Mouse (Mus musculus) mesoderm, embryonic 11.5 days (tissue): ENCODE results near the gene Cd22.
"Not testable (repeated sequence)": the region's sequence is repeated elsewhere in the genome, so short reads cannot be mapped to it uniquely, and the experiment has no call there.

Experiments
- DNase-seq: peaks from one replicate; pipeline ENCODE4 v3.0.0-alpha.2; 2012; ENCODE audit warnings: low read depth, low spot score

The Cd22 gene

DNA sequence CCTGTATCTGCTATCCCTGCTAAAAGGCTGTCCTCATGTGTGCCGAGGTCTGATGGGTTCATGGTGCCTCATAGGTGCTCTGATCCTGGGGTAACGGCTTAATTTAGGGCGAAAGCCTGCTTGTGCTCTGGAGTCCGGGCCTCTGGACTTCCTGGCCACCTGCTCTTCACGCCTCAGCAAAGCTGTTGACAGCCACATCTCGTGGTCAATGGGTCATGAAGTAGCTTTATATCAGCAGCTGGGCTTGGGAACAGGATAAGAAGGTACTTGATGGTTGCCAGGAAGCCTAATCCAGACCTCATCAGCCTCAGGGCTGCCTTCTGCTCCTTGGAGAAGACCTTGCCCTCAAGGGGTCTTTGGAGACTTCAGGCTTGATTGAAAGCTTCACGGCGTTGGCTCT lies 16.8 kb downstream of the Cd22 start:
- no peak for DNase-seq

DNA sequence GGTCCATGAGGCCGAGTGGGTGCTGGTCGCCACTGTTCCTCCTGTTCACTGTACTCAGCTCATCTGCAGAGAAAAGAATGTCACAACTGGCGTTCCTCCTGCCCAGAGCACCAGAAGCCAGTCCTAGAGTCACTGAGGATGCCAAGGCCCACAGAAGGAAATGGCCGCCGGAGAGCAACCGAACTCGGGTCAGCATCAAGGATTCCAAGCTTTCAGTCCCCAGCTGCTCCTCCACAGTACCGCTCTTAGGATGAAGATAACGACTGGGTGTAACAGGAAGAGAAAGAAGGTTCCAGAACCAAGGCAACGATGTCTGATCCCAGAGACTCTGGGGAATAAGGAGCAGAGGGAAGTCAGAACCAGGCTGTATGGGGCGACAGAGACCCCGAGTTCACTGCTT lies 18.7 kb downstream of the Cd22 start, which contains the start of gene Ffar1:
Gene Ffar1, minus strand, starts transcription at position 101 of the 400 bp plus-strand sequence.
- DNase-seq: no peak

DNA sequence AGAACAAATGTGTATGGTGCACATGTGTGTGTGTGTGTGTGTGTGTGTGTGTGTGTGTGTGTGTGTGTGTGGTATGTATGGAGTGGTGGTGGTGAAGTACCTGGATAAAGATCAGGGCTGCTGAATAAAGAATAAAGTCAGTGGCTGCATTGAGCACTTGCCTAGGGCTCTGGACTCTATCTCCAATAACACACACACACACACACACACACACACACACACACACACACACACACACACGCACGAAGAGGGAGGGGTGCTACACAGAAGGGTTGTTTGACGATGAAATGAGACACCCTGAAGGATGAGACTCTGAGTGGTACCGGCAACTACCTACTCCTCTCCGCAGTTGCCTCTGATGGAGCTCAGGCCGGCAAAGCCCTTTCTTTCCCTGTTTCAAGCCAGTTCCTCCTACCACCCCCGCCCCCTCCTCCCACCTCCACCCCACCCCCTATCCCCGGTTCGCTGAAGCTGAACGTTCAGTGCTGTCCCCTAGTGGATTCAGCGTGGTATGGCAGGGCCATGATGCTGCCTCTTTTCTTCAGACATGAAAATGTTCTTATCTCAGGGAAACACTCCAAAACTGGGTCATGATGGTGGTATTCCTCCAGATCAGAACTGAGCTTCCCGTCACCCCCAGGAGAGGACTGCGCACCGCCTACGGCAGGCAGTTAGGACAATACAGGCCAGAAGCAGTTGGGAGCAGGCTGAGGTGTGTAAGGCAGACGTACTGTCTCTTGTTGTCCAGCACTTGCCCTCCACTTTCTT lies 20.3 kb downstream of the Cd22 start:
- DNase-seq: peak; percentile 75

DNA sequence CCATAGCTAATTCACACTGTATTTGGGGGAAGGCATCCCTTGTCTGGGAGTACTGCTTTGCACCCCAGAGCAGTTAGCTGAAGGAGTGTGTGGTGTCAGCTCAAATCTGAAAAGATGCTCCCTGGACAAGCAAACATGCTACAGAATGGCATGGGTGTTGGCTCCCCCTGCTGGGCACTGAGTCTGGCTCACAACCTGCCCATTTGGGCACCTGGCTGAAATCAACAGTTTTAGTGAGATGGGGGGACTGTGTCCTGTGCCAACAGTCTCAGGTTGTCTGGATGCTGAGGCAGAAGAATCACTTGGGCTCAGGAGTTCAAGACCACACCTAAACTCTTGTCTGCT lies 20.9 kb downstream of the Cd22 start:
- DNase-seq: peak; percentile 73

DNA sequence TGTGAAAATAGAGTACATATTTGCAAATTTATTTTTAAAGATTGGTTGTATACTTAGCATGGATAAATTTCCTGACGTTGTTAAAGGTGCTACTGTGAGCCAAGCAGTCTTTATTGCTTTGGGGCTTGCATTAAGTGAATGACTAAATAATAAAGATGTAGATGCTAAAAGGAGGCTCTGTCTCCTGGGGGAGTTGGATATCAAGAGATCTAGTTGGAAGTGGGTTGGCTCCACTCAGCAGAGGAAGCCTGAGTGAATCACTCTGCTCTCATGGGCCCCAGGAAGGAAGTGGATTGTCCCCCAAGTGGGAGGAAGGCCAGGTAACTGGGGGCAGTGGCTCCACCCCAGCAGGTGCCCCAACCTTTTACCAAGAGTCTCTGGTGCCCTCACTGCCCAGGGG lies 22.4 kb downstream of the Cd22 start:
- DNase-seq: no peak

DNA sequence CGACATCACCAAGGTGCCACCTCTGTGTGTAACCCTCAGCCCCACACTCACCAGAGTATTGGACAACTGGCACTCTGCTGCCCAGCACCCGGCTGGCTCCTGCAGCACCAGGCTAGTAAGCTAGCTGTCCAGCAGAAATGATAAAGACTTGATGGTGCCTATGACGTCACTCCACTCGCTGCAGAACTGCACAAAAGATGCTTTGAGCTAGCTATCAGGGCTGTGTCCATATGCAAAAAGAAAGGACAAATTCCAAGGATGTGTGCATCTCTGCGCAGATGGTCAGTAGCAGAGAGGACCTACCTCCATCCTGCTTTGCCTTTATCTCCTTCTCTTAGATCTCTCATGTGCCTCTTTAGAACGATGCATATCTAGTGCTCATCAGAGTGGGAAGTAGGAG lies 24.1 kb downstream of the Cd22 start, which contains the start of gene Ffar3:
Gene Ffar3, minus strand, starts transcription at position 101 of the 400 bp plus-strand sequence.
- no peak for DNase-seq

DNA sequence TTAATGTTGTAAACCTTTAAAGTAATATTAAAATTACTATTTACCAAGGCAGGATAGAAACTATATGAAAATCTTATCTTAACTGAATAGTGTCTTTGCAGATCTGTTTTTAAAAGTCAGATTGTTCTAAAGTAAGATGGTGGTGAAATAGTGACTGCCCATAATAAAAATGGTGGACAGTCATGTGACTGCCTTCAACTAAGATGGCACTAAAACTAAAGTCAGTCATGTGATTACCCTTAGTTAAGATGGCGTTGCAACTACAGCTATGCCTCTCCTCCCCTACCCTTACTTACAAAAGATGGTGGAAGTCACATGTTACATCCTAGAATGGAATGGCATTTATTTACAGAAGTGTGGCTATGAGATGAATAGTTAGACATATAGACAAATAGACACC lies 28.7 kb downstream of the Cd22 start:
- DNase-seq: no peak

DNA sequence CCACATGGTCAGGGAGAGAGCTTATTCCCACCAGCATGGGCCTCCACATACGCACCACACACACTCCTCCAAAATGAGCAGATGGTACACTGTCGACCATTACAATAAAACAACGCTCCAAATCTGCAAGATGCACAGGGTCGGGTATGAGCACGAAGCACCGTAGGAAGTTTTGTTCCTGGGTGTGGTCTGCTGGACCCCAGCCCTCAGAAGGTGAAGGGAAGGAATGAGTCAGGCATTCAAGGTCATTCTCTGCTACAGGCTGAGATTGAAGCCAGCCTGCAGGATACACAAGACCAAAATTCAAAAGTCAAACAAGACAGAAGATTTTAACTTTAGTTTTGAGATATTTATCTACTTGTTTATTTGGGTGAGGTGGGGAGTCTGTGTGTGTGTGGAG lies 32.2 kb downstream of the Cd22 start:
- DNase-seq: no peak

DNA sequence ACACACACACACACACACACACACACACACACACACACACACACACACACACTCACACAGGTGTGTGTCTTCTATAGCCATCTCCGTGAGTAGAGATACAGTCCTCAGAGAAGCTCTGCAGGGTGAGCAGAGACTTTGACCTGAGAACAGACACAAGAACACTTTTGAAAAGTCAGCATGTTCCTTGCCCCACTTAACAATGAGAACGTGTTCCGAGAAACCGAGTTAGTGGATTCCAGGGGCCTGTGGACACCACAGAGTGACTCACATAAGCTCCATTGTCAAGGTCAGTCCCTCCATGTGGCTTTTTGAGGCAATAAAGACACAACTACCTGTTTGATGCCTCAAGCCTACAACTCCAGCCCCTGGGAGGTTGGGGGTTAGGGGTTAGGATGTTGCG lies 32.8 kb downstream of the Cd22 start:
- DNase-seq: no peak

DNA sequence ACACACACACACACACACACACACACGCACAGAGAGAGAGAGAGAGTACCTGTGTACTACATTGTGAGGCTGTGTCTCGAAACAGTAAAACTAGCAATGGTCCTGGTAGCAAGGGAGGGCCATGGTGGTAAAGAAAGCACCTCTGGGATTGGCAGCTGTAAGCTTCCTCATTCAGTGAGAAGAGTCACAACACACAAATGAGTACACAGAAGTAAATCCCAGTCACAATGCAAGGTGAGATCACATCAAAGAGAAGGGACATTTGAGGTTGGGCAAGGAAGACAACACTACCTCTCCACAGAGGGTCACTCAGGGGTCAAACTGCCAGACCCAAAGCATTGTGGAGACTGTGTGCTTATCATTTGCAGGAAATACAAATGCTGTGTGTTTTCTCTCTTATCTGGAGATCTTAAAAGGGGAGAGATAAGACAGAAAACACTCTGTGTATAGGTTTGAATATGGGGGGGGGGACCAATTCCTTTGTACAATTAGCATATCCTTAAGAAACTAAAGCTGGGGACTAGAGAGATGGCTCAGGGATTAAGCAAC lies 33.6 kb downstream of the Cd22 start:
- DNase-seq: no peak

DNA sequence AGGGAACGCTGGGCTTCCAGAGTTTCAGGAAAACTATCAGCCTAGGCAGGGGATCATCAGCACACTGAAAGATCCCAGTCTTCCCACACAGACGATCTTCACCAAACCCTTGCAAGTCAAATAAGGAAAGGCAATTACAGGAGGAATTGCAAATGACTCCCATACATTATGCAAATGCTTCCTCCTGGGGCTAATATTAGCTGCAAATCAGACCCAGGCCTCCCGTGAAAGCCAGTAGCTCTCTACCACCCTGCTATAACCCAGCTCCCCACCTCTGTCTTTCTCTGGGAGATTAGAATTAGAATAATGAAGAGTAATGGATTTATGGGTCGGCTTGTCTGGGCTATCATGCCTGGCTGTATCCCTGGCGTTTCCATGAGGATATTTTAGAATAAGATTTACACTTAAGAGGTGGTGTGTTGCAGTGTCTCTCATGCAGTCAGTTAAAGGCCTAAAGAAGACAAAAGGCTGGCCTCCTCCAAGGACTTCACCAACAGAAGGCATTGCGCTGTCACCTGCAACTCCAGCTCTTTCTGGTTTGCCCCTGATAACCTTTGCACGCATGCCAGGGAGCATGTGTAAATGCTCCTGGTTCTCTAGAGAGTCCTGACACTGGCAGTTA lies 35.4 kb downstream of the Cd22 start:
- peak; percentile 29 for DNase-seq

DNA sequence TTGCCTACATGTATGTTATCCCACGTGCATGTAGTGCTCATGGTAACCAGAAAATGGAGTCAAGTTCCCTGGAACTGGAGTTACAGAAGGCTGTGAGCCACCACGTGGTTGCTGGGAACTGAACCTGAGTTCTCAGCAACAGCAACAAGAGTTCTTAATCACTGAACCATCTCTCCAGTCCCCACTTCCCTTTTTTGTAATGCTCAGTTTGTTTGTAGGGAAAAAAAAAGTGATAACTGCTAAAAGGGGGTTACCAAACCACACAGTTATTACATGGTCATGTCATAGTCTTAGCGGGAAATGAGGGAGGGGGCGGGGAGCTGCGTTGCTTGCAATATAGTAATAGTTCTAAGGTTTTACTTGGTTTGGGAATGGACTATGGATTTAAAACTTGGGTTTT lies 38.0 kb downstream of the Cd22 start:
- no peak for DNase-seq

DNA sequence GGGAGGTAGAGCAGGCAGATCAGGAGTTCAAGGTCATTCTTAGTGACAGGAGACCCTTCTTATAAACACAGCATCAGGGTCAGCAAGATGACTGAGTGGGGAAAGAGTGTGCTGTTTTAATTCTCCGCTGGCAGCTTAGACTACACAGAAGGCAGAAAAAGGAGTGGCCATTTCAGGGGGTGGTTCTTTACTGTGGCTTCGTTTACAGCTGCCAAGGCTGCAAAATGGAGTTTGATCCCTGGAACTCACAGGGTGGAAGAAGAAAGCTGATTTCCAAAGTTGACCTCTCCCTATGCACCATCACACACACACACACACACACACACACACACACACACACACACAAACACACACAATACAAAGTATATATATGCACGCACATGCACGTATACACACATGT lies 38.8 kb downstream of the Cd22 start:
- no peak for DNase-seq

DNA sequence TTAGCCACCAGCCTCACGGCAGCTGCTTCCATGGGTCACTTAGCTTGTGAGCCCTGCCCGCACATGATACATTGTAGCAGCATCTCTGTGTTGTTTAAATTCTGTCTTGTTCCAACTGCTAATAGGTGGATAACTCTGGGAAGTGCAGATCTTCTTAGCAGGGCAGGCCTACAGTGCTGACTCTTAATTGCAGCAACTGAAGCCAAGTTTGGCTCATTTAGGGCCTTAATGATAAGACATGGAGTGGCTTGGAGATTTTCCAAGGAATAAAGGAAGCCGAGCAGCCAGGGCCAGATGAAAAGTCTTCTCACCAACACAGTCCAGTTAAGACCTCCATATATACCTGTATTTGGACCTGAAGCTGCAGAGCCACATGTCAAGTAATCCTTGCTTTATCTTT lies 39.8 kb downstream of the Cd22 start:
- no peak for DNase-seq

DNA sequence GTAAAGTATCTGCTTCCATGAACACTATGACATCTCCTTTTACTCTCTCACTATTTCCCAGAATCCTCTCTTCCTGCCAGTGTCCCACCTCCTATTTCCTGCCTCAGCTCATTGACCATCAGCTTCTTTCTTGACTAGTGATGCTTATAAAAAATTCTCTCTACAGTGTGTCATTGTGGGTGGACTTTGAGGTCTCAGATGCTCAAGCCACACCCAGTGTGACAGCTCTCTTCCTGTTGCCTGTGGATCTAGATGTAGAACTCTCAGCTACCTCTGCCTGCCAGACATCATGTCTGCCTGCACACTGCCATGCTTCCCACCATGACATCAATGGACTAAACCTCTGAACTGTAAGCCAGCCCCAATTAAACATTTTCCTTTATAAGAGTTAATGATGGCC lies 42.9 kb downstream of the Cd22 start:
- DNase-seq: no peak

DNA sequence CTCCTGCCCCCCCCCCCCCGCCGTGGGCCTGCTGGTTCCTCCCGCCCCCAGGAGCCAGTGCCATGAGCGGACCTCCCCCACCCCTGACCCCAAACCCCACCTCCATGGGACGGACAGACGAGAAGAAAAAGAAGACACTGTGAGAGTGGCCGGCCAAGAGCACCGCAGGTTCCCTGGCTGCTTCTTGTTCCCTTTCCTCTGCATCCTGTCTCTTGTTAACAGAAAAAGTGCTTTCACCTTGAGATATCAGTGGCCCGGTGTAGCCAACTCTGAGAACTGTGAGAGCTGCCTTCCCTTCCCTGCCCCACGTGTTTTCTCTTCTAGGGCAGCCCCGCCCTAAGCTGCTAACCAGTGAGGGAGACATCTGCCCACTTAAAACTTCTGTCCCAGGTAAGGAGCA lies 47.5 kb downstream of the Cd22 start:
- DNase-seq: not testable (repeated sequence)

DNA sequence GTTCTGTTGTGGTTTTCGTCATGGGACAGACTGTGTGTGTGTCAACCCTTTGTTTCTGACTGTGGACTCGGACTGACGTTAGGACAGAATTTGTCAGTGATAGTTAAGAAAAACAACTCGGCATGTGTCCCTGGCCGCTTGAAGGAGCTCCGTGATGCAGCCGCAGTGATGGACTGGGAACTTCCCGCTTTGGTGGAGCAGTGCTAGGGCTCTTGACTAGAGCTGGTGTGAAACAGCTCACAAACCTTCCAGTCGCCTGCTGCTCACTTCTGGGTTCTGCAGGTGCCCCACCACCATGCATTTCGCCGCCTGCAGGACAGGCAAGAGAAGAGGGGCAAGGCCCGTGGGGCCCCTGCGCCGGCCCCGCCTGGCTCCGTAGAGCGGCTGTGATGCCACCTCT lies 47.9 kb downstream of the Cd22 start:
- DNase-seq: no peak

DNA sequence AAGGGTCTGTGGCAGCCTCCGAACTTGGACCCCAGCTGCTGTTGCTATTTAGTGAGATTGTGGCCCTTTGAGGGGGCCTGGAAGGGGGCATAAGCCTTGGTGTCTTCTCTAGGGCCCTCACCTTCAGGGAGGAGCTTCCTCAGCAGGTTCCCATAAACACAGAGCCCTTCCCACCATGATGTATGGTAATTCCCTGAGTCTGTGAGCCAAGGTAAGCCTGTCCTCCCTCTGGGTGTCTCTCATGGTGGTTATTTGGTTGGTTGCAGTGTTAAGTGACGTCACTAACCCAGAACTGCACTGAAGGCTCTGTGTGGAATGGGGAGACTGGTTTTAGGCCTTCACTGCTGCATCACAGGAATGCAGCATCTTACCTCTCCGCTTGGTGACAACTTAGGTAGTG lies 50.7 kb downstream of the Cd22 start:
- no peak for DNase-seq

DNA sequence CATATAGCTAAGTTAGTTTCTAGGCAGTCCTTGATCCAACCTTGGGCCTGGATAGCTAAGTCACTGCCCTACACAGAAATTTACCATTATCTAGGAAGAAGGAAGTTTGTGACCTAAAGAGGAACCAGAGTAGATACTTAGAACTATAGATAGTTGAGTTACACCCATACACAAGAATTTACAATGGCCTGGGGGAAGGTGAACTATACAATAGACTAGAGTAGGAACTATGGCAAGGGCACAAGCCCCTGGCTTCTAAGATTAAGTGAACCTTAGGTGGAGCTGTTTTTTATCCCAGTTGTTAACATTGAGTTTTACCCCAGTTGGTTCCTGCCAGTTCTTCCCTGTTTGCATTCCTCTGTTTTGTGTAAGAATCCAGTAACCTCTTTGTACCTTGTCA lies 51.3 kb downstream of the Cd22 start:
- not testable (repeated sequence) for DNase-seq

DNA sequence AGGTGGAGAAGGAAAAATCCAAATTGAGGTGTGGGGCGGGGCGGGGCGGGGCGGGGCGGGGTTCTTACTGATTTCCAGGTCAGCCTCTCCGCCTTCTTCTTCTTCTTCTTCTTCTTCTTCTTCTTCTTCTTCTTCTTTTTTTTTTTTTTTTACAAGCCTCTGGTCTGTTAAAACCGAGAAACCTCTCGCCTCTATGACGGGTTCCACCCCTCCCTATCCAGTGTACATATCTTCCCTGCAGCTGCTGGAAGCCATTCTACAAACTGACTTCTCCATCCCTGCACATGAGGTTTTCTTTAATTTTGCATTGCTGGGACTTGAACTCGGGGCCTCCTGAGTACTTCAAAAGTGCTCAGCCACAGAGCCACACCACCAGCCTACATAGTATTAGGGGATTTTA lies 53.5 kb downstream of the Cd22 start:
- DNase-seq: no peak

DNA sequence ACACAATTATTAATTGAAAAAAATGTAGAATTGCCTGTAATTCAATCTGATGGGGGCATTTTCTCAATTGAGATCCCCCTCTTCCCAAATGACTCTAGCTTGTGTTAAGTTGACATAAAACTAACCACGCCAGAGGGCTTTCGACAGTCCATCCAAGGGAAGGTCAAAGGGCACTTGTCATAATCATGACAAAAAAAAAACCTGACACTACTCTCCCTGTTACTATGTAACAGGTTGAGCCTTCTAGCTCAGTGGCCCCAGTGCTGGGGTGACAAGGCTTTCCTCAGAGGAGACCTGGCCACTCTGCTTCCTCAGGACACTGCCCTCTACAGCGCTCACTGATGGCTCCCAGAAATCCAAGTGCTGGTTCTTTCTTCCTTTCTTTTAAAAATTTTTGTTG lies 55.8 kb downstream of the Cd22 start:
- DNase-seq: no peak

DNA sequence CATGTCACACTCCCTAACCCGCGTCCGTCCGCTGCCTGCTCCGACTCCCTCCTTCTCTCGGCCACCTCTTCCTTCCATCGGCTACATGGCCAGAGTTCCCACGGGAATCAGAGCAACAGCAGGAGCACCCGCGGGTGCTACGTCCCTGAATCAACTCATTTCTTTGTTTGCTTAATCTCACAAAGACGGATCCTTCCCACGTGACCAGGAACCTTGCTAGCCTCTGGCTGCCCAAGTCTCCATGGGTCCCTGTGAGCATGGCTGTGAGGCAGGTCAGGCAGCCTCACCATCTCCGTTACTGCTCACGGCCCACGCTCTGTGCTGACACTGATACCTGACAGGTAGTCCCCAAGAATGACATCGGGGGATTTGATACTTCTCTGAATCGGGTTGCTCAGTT lies 56.5 kb downstream of the Cd22 start, which contains the start of gene Ffar2:
Gene Ffar2, minus strand, starts transcription at position 101 of the 400 bp plus-strand sequence.
- DNase-seq: no peak

DNA sequence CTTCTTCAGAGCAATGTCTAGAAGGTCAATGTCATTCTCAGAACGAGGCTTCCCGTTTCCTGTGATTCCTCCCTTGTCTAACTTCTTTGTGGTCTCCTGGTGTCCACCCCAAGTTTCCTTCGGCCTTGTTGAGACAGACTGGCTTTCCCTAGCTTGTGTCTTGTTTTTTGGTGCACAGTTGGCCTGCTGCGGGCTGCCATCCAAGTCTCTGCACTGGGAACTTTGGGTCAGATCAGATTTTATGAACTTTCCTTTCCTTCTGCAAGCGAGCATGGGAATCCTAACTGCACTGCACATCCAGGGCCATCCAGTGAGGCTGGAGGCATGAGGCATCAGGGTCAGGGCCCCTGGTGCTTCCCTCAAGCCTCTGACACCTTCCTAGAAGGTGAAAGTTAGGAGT lies 58.6 kb downstream of the Cd22 start:
- DNase-seq: no peak
